Mouse (Mus musculus): ENCODE measurements around the gene Furin. TPM values are rescaled to one million over a fixed set of nuclear protein-coding genes. Genes with fewer than 3 reads are reported as not detected.

The Furin gene
- total and polyA plus RNA-seq, 2 experiments, result 26.5 to 152 TPM

GRCm38 (mm10) chr7:80387633-80388543, 17.3 kb downstream of the Furin start, which contains the start of gene Fes:
Fes (minus strand) TSS chr7:80387946.
- TF ChIP-seq CTCF (IDR thresholded peaks at IDR 0.05; ENCODE audit: low read depth, low read length) (no peak), POLR2A (IDR thresholded peaks at IDR 0.05; ENCODE audit: extremely low read depth, insufficient read depth, low read length) (0 out of 2 replicates have a peak, but pooled peaks have one; percentile 21)
- Histone ChIP-seq H3K4me1 (ENCODE audit: control insufficient read depth, insufficient read depth, low read length) (peaks cover 3% of the 10 kb centered on the region; the same call in 1 of the 2 replicates), H3K36me3 (ENCODE audit: control insufficient read depth, insufficient read depth, low read length) (peaks cover 11% of the 10 kb centered on the region; the same call in 1 of the 2 replicates), H3K4me3 (ENCODE audit: insufficient read depth, low read depth, low read length) (peak within 1 kb of the TSS; percentile 60), H3K27me3 (ENCODE audit: control insufficient read depth, insufficient read depth, low read length) (no peaks in the 10 kb centered on the region), H3K79me2 (ENCODE audit: control insufficient read depth, insufficient read depth, low read length) (no peaks in the 10 kb centered on the region), H3K9ac (ENCODE audit: low read depth, low read length) (peak within 1 kb of the TSS; percentile 78), H3K27ac (replicated peaks; ENCODE audit: insufficient read depth, low read depth, low read length) (peak within 1 kb of the TSS; percentile 54)
- 26% methylated on average over 33 of the region's 33 CpGs for WGBS
- DNase-seq (ENCODE audit: extremely low read depth, low read depth, low spot score), result peak; percentile 45

DNA sequence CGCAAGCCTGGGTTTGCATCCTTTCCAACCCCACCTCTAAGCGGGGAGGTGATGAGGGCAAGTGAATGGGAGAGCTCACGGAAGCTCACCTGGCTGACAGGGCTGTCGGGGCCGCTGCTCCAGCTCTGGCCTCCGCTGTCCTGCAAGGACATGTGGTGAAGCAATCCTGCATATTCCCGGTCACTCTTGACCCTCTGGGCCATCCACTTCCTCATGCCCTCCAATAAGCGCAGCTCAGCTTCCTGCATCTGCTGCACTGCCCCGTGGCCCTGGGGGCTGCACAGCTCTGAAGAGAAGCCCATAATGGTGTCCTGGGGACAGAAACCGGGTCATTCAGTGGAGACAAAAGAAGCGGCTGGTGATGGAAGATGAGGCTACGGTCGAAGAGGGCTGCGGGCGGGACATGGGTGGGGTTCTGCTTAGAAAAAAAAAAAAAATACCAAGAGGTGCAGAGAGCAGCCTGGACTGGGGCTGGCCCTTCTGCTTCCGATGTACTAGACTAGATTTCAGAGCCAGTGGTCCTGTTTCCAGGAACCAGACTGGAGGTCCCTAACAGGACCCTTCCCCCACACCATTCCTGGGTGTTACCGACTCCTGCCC, 18.1 kb downstream of the Furin start:
- Histone ChIP-seq H3K9ac (ENCODE audit: low read depth, low read length) (peak overlapping the region; percentile 78), H3K79me2 (ENCODE audit: control insufficient read depth, insufficient read depth, low read length) (no peaks in the 10 kb centered on the region), H3K4me3 (ENCODE audit: insufficient read depth, low read depth, low read length) (peak overlapping the region; percentile 60), H3K4me1 (ENCODE audit: control insufficient read depth, insufficient read depth, low read length) (peaks cover 3% of the 10 kb centered on the region; the same call in 1 of the 2 replicates), H3K27ac (replicated peaks; ENCODE audit: insufficient read depth, low read depth, low read length) (peak overlapping the region; percentile 54), H3K27me3 (ENCODE audit: control insufficient read depth, insufficient read depth, low read length) (no peaks in the 10 kb centered on the region), H3K36me3 (ENCODE audit: control insufficient read depth, insufficient read depth, low read length) (peaks cover 9% of the 10 kb centered on the region; the same call in 1 of the 2 replicates)
- WGBS, result 18% methylated on average over 17 of the region's 17 CpGs
- TF ChIP-seq POLR2A (IDR thresholded peaks at IDR 0.05; ENCODE audit: extremely low read depth, insufficient read depth, low read length) (no peak), CTCF (IDR thresholded peaks at IDR 0.05; ENCODE audit: low read depth, low read length) (no peak)
- DNase-seq (ENCODE audit: extremely low read depth, low read depth, low spot score), result peak; percentile 67

- peak; percentile 96 for DNase-seq (ENCODE audit: extremely low read depth, low read depth, low spot score)
- Histone ChIP-seq H3K36me3 (ENCODE audit: control insufficient read depth, insufficient read depth, low read length) (peaks cover 2% of the 10 kb centered on the region; the same call in 1 of the 2 replicates), H3K9ac (ENCODE audit: low read depth, low read length) (peak overlapping the region; percentile 38), H3K27me3 (ENCODE audit: control insufficient read depth, insufficient read depth, low read length) (no peaks in the 10 kb centered on the region), H3K4me1 (ENCODE audit: control insufficient read depth, insufficient read depth, low read length) (peaks cover 3% of the 10 kb centered on the region; the same call in 1 of the 2 replicates), H3K4me3 (ENCODE audit: insufficient read depth, low read depth, low read length) (peak overlapping the region; percentile 60), H3K79me2 (ENCODE audit: control insufficient read depth, insufficient read depth, low read length) (no peaks in the 10 kb centered on the region), H3K27ac (replicated peaks; ENCODE audit: insufficient read depth, low read depth, low read length) (peak overlapping the region; percentile 70)
- TF ChIP-seq POLR2A (IDR thresholded peaks at IDR 0.05; ENCODE audit: extremely low read depth, insufficient read depth, low read length), result 0 out of 2 replicates have a peak, but pooled peaks have one; percentile 16
- TF ChIP-seq CTCF (IDR thresholded peaks at IDR 0.05; ENCODE audit: low read depth, low read length), result peak; percentile 97
- 2% methylated on average over 18 of the region's 18 CpGs for WGBS
Measured at GRCm38 (mm10) chr7:80386235-80386930, 18.9 kb downstream of the Furin start.

- Histone ChIP-seq H3K79me2 (ENCODE audit: control insufficient read depth, insufficient read depth, low read length) (no peaks in the 10 kb centered on the region), H3K4me1 (ENCODE audit: control insufficient read depth, insufficient read depth, low read length) (peaks cover 3% of the 10 kb centered on the region; the same call in 1 of the 2 replicates), H3K4me3 (ENCODE audit: insufficient read depth, low read depth, low read length) (no peak overlapping the region), H3K36me3 (ENCODE audit: control insufficient read depth, insufficient read depth, low read length) (peaks cover 2% of the 10 kb centered on the region; the same call in 1 of the 2 replicates), H3K27ac (replicated peaks; ENCODE audit: insufficient read depth, low read depth, low read length) (no peak overlapping the region), H3K27me3 (ENCODE audit: control insufficient read depth, insufficient read depth, low read length) (no peaks in the 10 kb centered on the region), H3K9ac (ENCODE audit: low read depth, low read length) (no peak overlapping the region)
- 87% methylated on average over 11 of the region's 11 CpGs for WGBS
- TF ChIP-seq POLR2A (IDR thresholded peaks at IDR 0.05; ENCODE audit: extremely low read depth, insufficient read depth, low read length), result no peak
- no peak for TF ChIP-seq CTCF (IDR thresholded peaks at IDR 0.05; ENCODE audit: low read depth, low read length)
- DNase-seq (ENCODE audit: extremely low read depth, low read depth, low spot score), result no peak
Measured at GRCm38 (mm10) chr7:80382919-80383318, 22.3 kb downstream of the Furin start.

DNA sequence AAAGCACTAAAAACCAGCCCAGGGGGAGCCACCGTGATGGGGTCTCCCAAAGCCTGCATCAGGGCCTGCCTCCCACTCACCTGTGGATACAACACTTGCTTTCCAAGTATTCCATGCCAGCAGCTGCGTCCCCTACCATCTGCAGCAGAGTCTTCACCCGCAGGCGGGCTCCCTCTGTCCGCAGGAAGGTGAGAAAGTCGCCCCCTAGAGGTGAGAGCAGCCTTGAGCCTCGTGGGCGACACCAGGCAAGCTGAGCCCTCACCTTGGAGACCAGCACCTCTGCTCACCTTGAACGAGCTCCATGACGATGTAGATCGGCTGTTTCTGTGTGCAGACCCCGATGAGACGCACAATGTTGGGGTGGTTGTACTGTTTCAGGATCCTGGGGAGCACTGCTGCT, 25.7 kb downstream of the Furin start:
- Histone ChIP-seq H3K27me3 (ENCODE audit: control insufficient read depth, insufficient read depth, low read length) (no peaks in the 10 kb centered on the region), H3K36me3 (ENCODE audit: control insufficient read depth, insufficient read depth, low read length) (peaks cover 2% of the 10 kb centered on the region; the same call in 1 of the 2 replicates), H3K9ac (ENCODE audit: low read depth, low read length) (no peak overlapping the region), H3K4me1 (ENCODE audit: control insufficient read depth, insufficient read depth, low read length) (no peaks in the 10 kb centered on the region), H3K27ac (replicated peaks; ENCODE audit: insufficient read depth, low read depth, low read length) (no peak overlapping the region), H3K4me3 (ENCODE audit: insufficient read depth, low read depth, low read length) (no peak overlapping the region), H3K79me2 (ENCODE audit: control insufficient read depth, insufficient read depth, low read length) (no peaks in the 10 kb centered on the region)
- 80% methylated on average over 13 of the region's 13 CpGs for WGBS
- TF ChIP-seq POLR2A (IDR thresholded peaks at IDR 0.05; ENCODE audit: extremely low read depth, insufficient read depth, low read length), result no peak
- TF ChIP-seq CTCF (IDR thresholded peaks at IDR 0.05; ENCODE audit: low read depth, low read length), result peak; percentile 69
- DNase-seq (ENCODE audit: extremely low read depth, low read depth, low spot score), result no peak

Measured in liver, adult 2 months (tissue).